Mouse (Mus musculus) E14TG2a.4 (cell line): Measurements from ENCODE around the gene Foxn2.
"Not testable (repeated sequence)": the region's sequence is repeated elsewhere in the genome, so short reads cannot be mapped to it uniquely, and the experiment has no call there.

Experiments
- CTCF ChIP-seq: conservative IDR thresholded peaks from 2 replicates; pipeline ENCODE4 v1.5.1; 2014; ENCODE audit warnings: low read length
- NANOG ChIP-seq: IDR thresholded peaks from 2 replicates; pipeline ENCODE4 v1.6.1; 2014; ENCODE audit warnings: borderline replicate concordance, low read length, mixed read lengths
- POU5F1 ChIP-seq: IDR thresholded peaks from 2 replicates; pipeline ENCODE4 v1.6.1; 2014; ENCODE audit warnings: low read length, borderline replicate concordance

DNA sequence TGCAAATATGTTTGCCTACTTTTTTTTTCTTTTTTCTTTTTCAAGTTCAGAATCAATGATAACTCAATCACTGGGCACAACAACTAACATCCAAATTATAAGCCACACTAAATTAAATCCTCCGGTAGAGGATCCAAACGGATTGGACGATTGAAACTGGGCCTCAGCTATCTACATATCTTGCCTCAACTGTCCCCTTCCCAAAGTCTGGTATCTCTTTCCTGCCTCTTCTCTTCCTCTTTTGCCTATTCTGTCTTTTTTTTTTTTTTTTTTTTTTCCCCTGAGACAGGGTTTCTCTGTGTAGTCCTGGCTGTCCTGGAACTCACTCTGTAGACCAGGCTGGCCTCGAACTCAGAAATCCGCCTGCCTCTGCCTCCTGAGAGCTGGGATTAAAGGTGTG lies 3.8 kb upstream of the Foxn2 start:
- TF ChIP-seq CTCF, POU5F1, NANOG: not testable (repeated sequence)
